Mouse (Mus musculus) midbrain, embryonic 11.5 days (tissue): ENCODE results near the gene Hectd2. TPM values are rescaled to one million over a fixed set of nuclear protein-coding genes. Genes with fewer than 3 reads are reported as not detected.
A peak's percentile ranks its signal among the peaks of the same experiment; 100 is the strongest.

Experiments
- ATAC-seq: fragments of 200-750 bp; cut with Nextera tagmentation; 2 replicates; pipeline ENCODE4 v1.8.0; 2017; ENCODE audit warnings: moderate TSS enrichment, moderate library complexity; ENCODE audit not compliant: low FRiP score
- DNase-seq: peaks from one replicate; pipeline ENCODE4 v3.0.0; 2015; ENCODE audit warnings: low spot score; ENCODE audit errors: missing footprints
- H3K27ac ChIP-seq: fragments of 300-500 bp; sonication (generic); 2 replicates; pipeline ENCODE4 v1.5.1; 2014; ENCODE audit warnings: low read depth, low read length
- H3K27me3 ChIP-seq: fragments of 300-500 bp; sonication (generic); 2 replicates; pipeline ENCODE4 v1.6.1; 2014; ENCODE audit warnings: mild to moderate bottlenecking, low read length, moderate library complexity, mixed read lengths; ENCODE audit not compliant: control insufficient read depth, insufficient read depth
- H3K36me3 ChIP-seq: fragments of 300-500 bp; sonication (generic); 2 replicates; pipeline ENCODE4 v1.6.1; 2014; ENCODE audit warnings: mild to moderate bottlenecking, low read length, moderate library complexity, mixed read lengths; ENCODE audit not compliant: control insufficient read depth, insufficient read depth
- H3K4me1 ChIP-seq: fragments of 300-500 bp; sonication (generic); 2 replicates; pipeline ENCODE4 v1.6.1; 2014; ENCODE audit warnings: low read length; ENCODE audit not compliant: control insufficient read depth, insufficient read depth
- H3K4me2 ChIP-seq: fragments of 300-500 bp; sonication (generic); 2 replicates; pipeline ENCODE4 v1.6.1; 2014; ENCODE audit warnings: mild to moderate bottlenecking, moderate library complexity
- H3K4me3 ChIP-seq: fragments of 300-500 bp; sonication (generic); 2 replicates; pipeline ENCODE4 v1.5.1; 2014; ENCODE audit warnings: low read depth, low read length
- H3K9ac ChIP-seq: fragments of 300-500 bp; sonication (generic); 2 replicates; pipeline ENCODE4 v1.6.1; 2014; ENCODE audit warnings: low read length
- H3K9me3 ChIP-seq: fragments of 300-500 bp; sonication (generic); 2 replicates; pipeline ENCODE4 v1.6.1; 2016; ENCODE audit warnings: low read length; ENCODE audit not compliant: control insufficient read depth
- WGBS: fragments of 180-500 bp; shearing (Covaris S2); extraction: QIAGEN DNeasy Blood & Tissue Kit; methylation state at CpG from one replicate; pipeline ENCODE4 v1.1.7; 2014; 5-methylcytosine and 5-hydroxymethylcytosine counted together
- polyA plus RNA-seq: library from polyadenylated mRNA; unstranded; fragments of >200 nt; fragmentation: Nextera tagmentation; extraction: Ambion mirVana; gene quantifications from 2 replicates; pipeline ENCODE4 v1.2.1, GENCODE M21; 2014

The Hectd2 gene
- 4.2 and 5.8 TPM in 2 replicates for polyA plus RNA-seq

DNA sequence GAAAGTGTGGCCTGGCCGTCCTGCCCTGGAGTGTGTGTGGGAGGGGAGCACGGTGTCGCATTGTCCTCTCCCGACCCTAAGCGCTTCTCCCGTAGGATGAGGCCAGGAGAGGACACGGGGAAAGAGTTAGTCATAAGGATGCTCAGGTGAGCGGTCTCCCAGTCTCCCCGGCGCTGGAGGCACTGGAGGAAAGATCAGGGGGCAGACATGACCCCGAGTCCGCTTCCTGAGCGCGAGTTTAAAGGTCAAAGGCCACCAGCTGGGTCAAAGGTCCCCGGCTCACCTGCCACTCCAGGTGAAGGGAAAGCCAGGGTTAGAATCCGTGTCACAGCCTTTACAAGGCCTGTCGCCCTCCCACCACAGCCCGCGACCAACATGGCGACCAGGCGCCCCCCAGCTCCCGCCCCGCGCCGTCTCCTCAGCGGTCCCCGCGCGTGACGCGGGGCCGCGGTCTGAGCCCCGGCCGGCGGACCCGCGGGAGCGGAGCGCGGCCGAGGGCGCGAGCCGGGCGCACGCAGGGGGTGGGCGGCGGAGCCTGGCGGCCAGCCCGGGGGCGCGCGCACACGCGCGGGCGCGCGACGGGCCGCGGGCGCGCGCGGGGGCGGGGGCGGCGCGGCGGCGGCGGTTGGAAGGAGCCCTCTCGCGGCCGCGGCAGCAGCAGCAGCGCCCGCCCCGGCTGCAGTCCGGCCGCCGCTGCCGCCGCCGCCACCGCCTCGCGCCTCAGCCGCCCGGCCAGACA is at the start of gene Hectd2:
TSS of gene Hectd2 (plus strand) at position 594 of the 739 bp plus-strand sequence.
- Histone ChIP-seq H3K27me3 (peaks cover 7% of the 10 kb centered on the region), H3K4me1 (no peaks in the 10 kb centered on the region), H3K9me3 (no peaks in the 10 kb centered on the region), H3K4me3 (peak within 1 kb of the TSS; percentile 74), H3K36me3 (no peaks in the 10 kb centered on the region), H3K9ac (peak within 1 kb of the TSS; percentile 73), H3K27ac (0 out of 2 replicates have a peak within 1 kb of the TSS, but pooled peaks have one; percentile 10), H3K4me2 (peak within 1 kb of the TSS; percentile 92)
- peak; percentile 90 for ATAC-seq
- DNase-seq, result peak; percentile 95
- WGBS, result under 1% methylated on average over 71 of the region's 92 CpGs

DNA sequence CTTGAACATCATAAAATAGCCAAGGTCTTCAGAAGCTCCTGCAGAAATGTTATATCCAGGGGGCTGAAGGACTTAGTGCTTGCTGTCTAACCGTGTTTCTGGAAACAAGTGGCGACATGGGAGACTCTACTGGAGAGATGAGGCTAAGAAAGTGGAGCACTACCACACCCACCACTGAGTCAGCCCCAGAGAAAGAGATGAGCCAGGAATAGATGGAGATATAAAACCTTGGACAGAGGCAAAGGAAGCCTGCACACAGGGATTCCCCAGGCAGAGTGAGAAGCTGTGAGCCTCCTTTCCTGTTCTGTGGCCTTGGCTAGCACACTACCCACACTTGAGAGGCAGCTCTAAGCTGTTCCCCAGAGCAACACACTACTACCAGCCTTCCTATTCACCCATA is 49.7 kb upstream of the Hectd2 start:
- Histone ChIP-seq H3K4me3 (no peak overlapping the region), H3K27ac (no peak overlapping the region), H3K9me3 (no peaks in the 10 kb centered on the region), H3K4me2 (no peak overlapping the region), H3K27me3 (no peaks in the 10 kb centered on the region), H3K4me1 (no peaks in the 10 kb centered on the region), H3K9ac (no peak overlapping the region), H3K36me3 (no peaks in the 10 kb centered on the region)
- DNase-seq (no peak), ATAC-seq (no peak)
- 96% methylated on average over 2 of the region's 2 CpGs for WGBS

- H3K9ac ChIP-seq, result no peak overlapping the region
- H3K36me3 ChIP-seq, result no peaks in the 10 kb centered on the region
- H3K9me3 ChIP-seq, result no peaks in the 10 kb centered on the region
- DNase-seq, result no peak
- H3K4me3 ChIP-seq, result no peak overlapping the region
- H3K27me3 ChIP-seq, result no peaks in the 10 kb centered on the region
- no peak for ATAC-seq
- H3K27ac ChIP-seq, result no peak overlapping the region
- WGBS, result 89% methylated on average over 1 of the region's 1 CpGs
- no peaks in the 10 kb centered on the region for H3K4me1 ChIP-seq
- no peak overlapping the region for H3K4me2 ChIP-seq
Measured at GRCm38 (mm10) chr19:36511305-36511704, 43.1 kb upstream of the Hectd2 start.

DNA sequence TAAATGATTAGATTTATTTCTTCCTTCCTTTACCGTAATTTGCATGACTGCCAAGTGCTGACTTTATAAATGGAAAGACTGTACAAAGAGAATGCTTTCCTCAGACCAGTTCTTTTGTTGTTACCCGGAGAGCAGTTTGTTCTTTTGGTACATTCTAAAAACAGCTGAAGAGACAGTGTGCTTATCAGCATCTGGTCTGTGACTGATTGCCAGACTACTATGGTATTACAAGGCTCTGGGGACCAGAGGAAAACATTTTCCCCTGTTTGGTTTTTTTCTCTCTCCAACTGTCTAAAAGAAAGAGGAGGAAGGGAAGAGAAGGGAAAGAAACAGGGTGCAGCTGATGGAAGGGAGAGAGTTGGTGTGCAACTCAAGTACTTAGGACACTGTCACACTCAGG is 36.0 kb upstream of the Hectd2 start:
- H3K27ac ChIP-seq, result no peak overlapping the region
- no peak overlapping the region for H3K4me3 ChIP-seq
- ATAC-seq (no peak), DNase-seq (no peak)
- H3K9ac ChIP-seq, result no peak overlapping the region
- H3K4me2 ChIP-seq, result no peak overlapping the region
- no peaks in the 10 kb centered on the region for H3K36me3 ChIP-seq
- no peaks in the 10 kb centered on the region for H3K9me3 ChIP-seq
- WGBS, result 82% methylated on average over 2 of the region's 2 CpGs
- H3K27me3 ChIP-seq, result no peaks in the 10 kb centered on the region
- H3K4me1 ChIP-seq, result no peaks in the 10 kb centered on the region

GRCm38 (mm10) chr19:36521568-36521967 is 32.9 kb upstream of the Hectd2 start:
- H3K4me3 ChIP-seq, result no peak overlapping the region
- H3K9ac ChIP-seq, result no peak overlapping the region
- H3K9me3 ChIP-seq, result no peaks in the 10 kb centered on the region
- WGBS, result 93% methylated on average over 2 of the region's 2 CpGs
- DNase-seq, result no peak
- H3K27ac ChIP-seq, result no peak overlapping the region
- H3K27me3 ChIP-seq, result no peaks in the 10 kb centered on the region
- no peak overlapping the region for H3K4me2 ChIP-seq
- no peaks in the 10 kb centered on the region for H3K4me1 ChIP-seq
- no peak for ATAC-seq
- no peaks in the 10 kb centered on the region for H3K36me3 ChIP-seq

GRCm38 (mm10) chr19:36522558-36523195 is 31.8 kb upstream of the Hectd2 start:
- Histone ChIP-seq H3K27me3 (no peaks in the 10 kb centered on the region), H3K36me3 (no peaks in the 10 kb centered on the region), H3K27ac (no peak overlapping the region), H3K9ac (no peak overlapping the region), H3K4me1 (no peaks in the 10 kb centered on the region), H3K4me3 (no peak overlapping the region), H3K4me2 (no peak overlapping the region), H3K9me3 (no peaks in the 10 kb centered on the region)
- DNase-seq, result no peak
- no peak for ATAC-seq
- 88% methylated on average over 3 of the region's 3 CpGs for WGBS

GRCm38 (mm10) chr19:36525071-36525470 is 29.4 kb upstream of the Hectd2 start:
- Histone ChIP-seq H3K4me3 (no peak overlapping the region), H3K27me3 (no peaks in the 10 kb centered on the region), H3K9ac (no peak overlapping the region), H3K27ac (no peak overlapping the region), H3K9me3 (no peaks in the 10 kb centered on the region), H3K36me3 (no peaks in the 10 kb centered on the region), H3K4me1 (no peaks in the 10 kb centered on the region), H3K4me2 (no peak overlapping the region)
- DNase-seq (no peak), ATAC-seq (no peak)

DNA sequence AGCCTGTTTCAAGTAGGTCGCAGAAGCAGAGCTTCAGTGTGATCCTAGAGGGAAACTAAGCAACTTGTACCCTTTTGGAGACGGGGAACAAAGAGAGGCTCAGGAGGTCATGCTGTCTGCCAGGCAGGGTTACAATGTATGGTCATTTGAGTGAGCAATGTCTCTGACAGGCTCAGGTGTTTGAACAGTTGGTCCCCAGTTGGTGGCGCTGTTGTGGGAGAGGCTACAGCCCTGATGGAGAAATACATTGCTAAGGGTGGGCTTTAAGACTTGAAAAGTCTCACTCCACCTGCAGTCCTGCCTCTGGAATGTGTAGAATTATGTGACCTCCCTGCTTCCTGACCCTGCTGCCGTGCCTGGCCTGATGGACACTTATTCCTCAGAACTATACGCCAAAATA is 21.4 kb upstream of the Hectd2 start:
- DNase-seq, result no peak
- Histone ChIP-seq H3K9ac (no peak overlapping the region), H3K4me1 (peaks cover 18% of the 10 kb centered on the region), H3K4me3 (no peak overlapping the region), H3K27ac (no peak overlapping the region), H3K4me2 (no peak overlapping the region), H3K9me3 (no peaks in the 10 kb centered on the region), H3K36me3 (no peaks in the 10 kb centered on the region), H3K27me3 (no peaks in the 10 kb centered on the region)
- ATAC-seq, result no peak
- 55% methylated on average over 5 of the region's 5 CpGs for WGBS

DNA sequence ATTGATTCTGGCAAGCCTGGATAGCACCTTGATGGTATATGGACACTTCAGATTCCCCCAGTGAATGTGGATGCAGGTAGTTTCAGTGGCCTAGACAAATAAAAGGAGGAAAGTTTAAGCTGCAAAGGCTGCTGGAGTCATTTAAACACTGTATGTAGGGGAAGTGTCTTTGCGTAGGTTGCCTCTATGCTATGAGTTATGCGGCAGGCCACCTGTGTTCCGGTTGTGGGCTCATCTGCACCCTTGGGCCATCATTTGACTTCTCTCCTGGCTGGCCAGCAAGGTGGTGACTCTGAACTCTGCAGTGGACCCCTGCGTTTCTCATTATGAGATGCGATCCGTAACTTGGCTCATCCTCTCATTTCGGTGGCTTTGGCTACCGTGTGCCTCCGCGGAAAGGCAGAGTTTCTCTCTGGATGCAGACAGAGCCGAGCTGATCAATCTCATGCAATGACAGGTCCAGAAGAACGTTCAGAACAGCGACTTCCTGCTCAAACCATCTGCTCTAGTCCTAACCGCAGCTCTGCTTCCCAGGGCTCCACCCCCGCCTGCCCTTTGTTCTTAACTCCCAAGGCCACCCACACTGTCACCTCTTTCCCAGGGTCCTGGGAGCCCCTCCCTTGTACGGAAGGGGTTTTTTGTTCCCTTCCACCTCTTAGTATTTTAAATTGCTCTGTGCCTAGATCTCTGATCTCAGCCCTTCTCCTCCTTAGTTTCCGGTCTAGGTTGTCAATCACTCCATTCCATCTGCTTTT is 20.3 kb upstream of the Hectd2 start:
- Histone ChIP-seq H3K9ac (peak overlapping the region; percentile 21; the same call in 1 of the 2 replicates), H3K36me3 (no peaks in the 10 kb centered on the region), H3K4me1 (peaks cover 18% of the 10 kb centered on the region), H3K27ac (no peak overlapping the region), H3K4me2 (peak overlapping the region; percentile 17; the same call in 1 of the 2 replicates), H3K9me3 (no peaks in the 10 kb centered on the region), H3K27me3 (no peaks in the 10 kb centered on the region), H3K4me3 (no peak overlapping the region)
- WGBS, result 47% methylated on average over 17 of the region's 17 CpGs
- DNase-seq (peak; percentile 85), ATAC-seq (peak; percentile 51; the same call in 1 of the 2 replicates)
